Mouse (Mus musculus): Measurements from ENCODE around the gene Fgfr2. TPM values are rescaled to one million over a fixed set of nuclear protein-coding genes. Genes with fewer than 3 reads are reported as not detected.
"Not testable (repeated sequence)": the region's sequence is repeated elsewhere in the genome, so short reads cannot be mapped to it uniquely, and the experiment has no call there.

Gene Fgfr2
- polyA plus RNA-seq, 3 experiments from 2014 or later: 0.27 TPM; not detected in 2

- no peak for ATAC-seq
Observed at GRCm38 (mm10) chr7:131244993-131245392, 1878.2 kb downstream of the Fgfr2 start.

GRCm38 (mm10) chr7:131236091-131236490 is 1887.1 kb downstream of the Fgfr2 start:
- no peak for ATAC-seq

GRCm38 (mm10) chr7:131223086-131223485 is 1900.1 kb downstream of the Fgfr2 start:
- no peak for ATAC-seq

GRCm38 (mm10) chr7:131187996-131188395 is 1935.2 kb downstream of the Fgfr2 start:
- no peak for ATAC-seq

GRCm38 (mm10) chr7:131187047-131187446 is 1936.1 kb downstream of the Fgfr2 start:
- ATAC-seq: no peak

- ATAC-seq: no peak
Observed at GRCm38 (mm10) chr7:131184339-131184738, 1938.8 kb downstream of the Fgfr2 start.

GRCm38 (mm10) chr7:131182685-131183084 is 1940.5 kb downstream of the Fgfr2 start:
- ATAC-seq: no peak

GRCm38 (mm10) chr7:131174121-131174520 is 1949.0 kb downstream of the Fgfr2 start, which contains the start of gene 5430419D17Rik:
Gene 5430419D17Rik, plus strand, starts transcription at chr7:131174402.
- no peak for ATAC-seq

- ATAC-seq: no peak
Observed at GRCm38 (mm10) chr7:131169099-131169498, 1954.1 kb downstream of the Fgfr2 start.

- no peak for ATAC-seq
Observed at GRCm38 (mm10) chr7:131167771-131168170, 1955.4 kb downstream of the Fgfr2 start.

GRCm38 (mm10) chr7:131162251-131162650 is 1960.9 kb downstream of the Fgfr2 start:
- ATAC-seq: no peak

- no peak for ATAC-seq
Observed at GRCm38 (mm10) chr7:131153044-131153443, 1970.1 kb downstream of the Fgfr2 start.

- ATAC-seq: no peak
Observed at GRCm38 (mm10) chr7:131150179-131150578, 1973.0 kb downstream of the Fgfr2 start.

- ATAC-seq: no peak
Observed at GRCm38 (mm10) chr7:131146214-131146613, 1976.9 kb downstream of the Fgfr2 start, which contains the start of gene 4933402N03Rik. Gene 4933402N03Rik, minus strand, starts transcription at chr7:131146314.

GRCm38 (mm10) chr7:131133181-131133580 is 1990.0 kb downstream of the Fgfr2 start:
- ATAC-seq: no peak

GRCm38 (mm10) chr7:131130021-131130420 is 1993.1 kb downstream of the Fgfr2 start:
- no peak for ATAC-seq

GRCm38 (mm10) chr7:131122210-131122807 is 2000.8 kb downstream of the Fgfr2 start:
- ATAC-seq: no peak

- no peak for ATAC-seq
Observed at GRCm38 (mm10) chr7:131114434-131114833, 2008.7 kb downstream of the Fgfr2 start.

GRCm38 (mm10) chr7:131113676-131114075 is 2009.5 kb downstream of the Fgfr2 start:
- ATAC-seq: no peak

GRCm38 (mm10) chr7:131112486-131112885 is 2010.7 kb downstream of the Fgfr2 start:
- ATAC-seq: no peak

GRCm38 (mm10) chr7:131082403-131082802 is 2040.7 kb downstream of the Fgfr2 start:
- not testable (repeated sequence) for ATAC-seq

GRCm38 (mm10) chr7:131075956-131076355 is 2047.2 kb downstream of the Fgfr2 start:
- ATAC-seq: no peak

GRCm38 (mm10) chr7:131074098-131074497 is 2049.1 kb downstream of the Fgfr2 start:
- not testable (repeated sequence) for ATAC-seq

- not testable (repeated sequence) for ATAC-seq
Observed at GRCm38 (mm10) chr7:131073476-131073875, 2049.7 kb downstream of the Fgfr2 start.

- ATAC-seq: not testable (repeated sequence)
Observed at GRCm38 (mm10) chr7:131068191-131068590, 2055.0 kb downstream of the Fgfr2 start.

Data from inflammation-experienced regulatory T-cells, adult 6 months (primary cell).